In the genomic region with DNA sequence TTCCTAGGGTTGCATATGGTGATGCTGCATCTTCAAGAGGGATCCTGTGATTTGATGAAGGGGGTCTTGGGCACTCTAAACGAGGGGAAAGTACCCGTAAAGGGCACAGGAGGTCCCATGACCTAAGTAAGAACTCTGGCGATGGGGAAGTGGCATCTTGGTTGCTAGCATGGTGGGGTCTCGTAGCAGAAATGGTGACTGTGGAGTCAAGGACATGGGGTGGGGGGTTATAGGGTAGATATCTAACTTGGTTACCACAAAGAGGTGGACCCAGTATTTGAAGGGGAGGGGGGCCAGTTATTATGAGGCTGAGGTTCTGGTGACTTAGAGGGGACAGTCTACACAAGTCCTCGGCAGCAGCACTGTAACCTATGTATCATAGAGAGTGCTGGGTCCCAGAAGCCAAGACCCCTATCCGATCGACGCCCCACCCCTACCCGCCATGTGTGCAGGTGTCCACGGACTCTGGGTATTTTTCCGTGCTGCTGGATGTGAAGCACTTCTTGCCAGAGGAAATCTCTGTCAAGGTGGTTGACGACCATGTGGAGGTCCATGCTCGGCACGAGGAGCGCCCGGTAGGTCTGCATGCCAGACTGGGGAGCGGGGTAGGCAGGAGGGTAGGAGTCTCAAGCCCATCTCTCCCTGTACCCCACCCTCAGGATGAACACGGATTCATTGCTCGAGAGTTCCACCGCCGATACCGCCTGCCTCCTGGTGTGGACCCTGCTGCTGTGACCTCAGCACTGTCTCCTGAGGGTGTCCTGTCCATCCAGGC, we compare ENCODE assay signal across 8 mouse cellular contexts. TPM values are rescaled to one million over a fixed set of nuclear protein-coding genes. Genes with fewer than 3 reads are reported as not detected.
DNase-seq lines count a peak whose midpoint lies in the region; ATAC-seq and TF ChIP-seq lines count a peak whose summit lies in the region.

No protein-coding gene starts in this region.

- no peaks in the 10 kb centered on the region for H3K9me3 ChIP-seq in kidney, embryonic 14.5 days (ENCODE audit: control insufficient read depth, low read length)
- H3K9me3 ChIP-seq in embryonic facial prominence, embryonic 14.5 days (ENCODE audit: control insufficient read depth, low read length): no peaks in the 10 kb centered on the region
- no peaks in the 10 kb centered on the region for H3K9me3 ChIP-seq in intestine, embryonic 14.5 days (ENCODE audit: control insufficient read depth, low read length)
- H3K9me3 ChIP-seq in midbrain, postnatal 0 days (ENCODE audit: low read length): no peaks in the 10 kb centered on the region

- peak overlapping the region; percentile 92 for H3K4me2 ChIP-seq in kidney, embryonic 14.5 days (replicated peaks; ENCODE audit: low read depth, low read length)
- peak overlapping the region; percentile 95 for H3K4me2 ChIP-seq in embryonic facial prominence, embryonic 14.5 days (ENCODE audit: low read depth, low read length)
- peak overlapping the region; percentile 86 for H3K4me2 ChIP-seq in intestine, embryonic 14.5 days (ENCODE audit: low read length)
- H3K4me2 ChIP-seq in midbrain, postnatal 0 days (ENCODE audit: low read depth, low read length, poor library complexity, severe bottlenecking): peak overlapping the region; percentile 76

- no peaks in the 10 kb centered on the region for H3K27me3 ChIP-seq in kidney, embryonic 14.5 days (ENCODE audit: control insufficient read depth, insufficient read depth, low read length)
- H3K27me3 ChIP-seq in embryonic facial prominence, embryonic 14.5 days (replicated peaks; ENCODE audit: control insufficient read depth, insufficient read depth, low read length): no peaks in the 10 kb centered on the region
- no peaks in the 10 kb centered on the region for H3K27me3 ChIP-seq in intestine, embryonic 14.5 days (replicated peaks; ENCODE audit: control insufficient read depth, insufficient read depth, low read length)
- no peaks in the 10 kb centered on the region for H3K27me3 ChIP-seq in midbrain, postnatal 0 days (ENCODE audit: insufficient read depth, low read length)

- 86% methylated on average over 22 of the region's 22 CpGs for WGBS in kidney, embryonic 14.5 days
- 87% methylated on average over 22 of the region's 22 CpGs for WGBS in embryonic facial prominence, embryonic 14.5 days
- 83% methylated on average over 22 of the region's 22 CpGs for WGBS in intestine, embryonic 14.5 days
- 87% methylated on average over 22 of the region's 22 CpGs for WGBS in midbrain, postnatal 0 days

- no peak for ATAC-seq in kidney, embryonic 14.5 days (ENCODE audit: low FRiP score, low TSS enrichment)
- no peak for ATAC-seq in embryonic facial prominence, embryonic 14.5 days (ENCODE audit: low read depth)
- no peak for ATAC-seq in intestine, embryonic 14.5 days (replicated peaks; ENCODE audit: low FRiP score, low TSS enrichment, low read depth)
- ATAC-seq in midbrain, postnatal 0 days (ENCODE audit: low FRiP score): no peak
- ATAC-seq in granulocyte monocyte progenitor cell, adult 5-6 weeks (replicated peaks; ENCODE audit: poor library complexity, severe bottlenecking): no peak

- peaks cover 17% of the 10 kb centered on the region for H3K4me1 ChIP-seq in kidney, embryonic 14.5 days (ENCODE audit: control insufficient read depth, insufficient read depth, low read length)
- peaks cover 21% of the 10 kb centered on the region for H3K4me1 ChIP-seq in embryonic facial prominence, embryonic 14.5 days (ENCODE audit: control insufficient read depth, insufficient read depth, low read length)
- peaks cover 15% of the 10 kb centered on the region for H3K4me1 ChIP-seq in intestine, embryonic 14.5 days (replicated peaks; ENCODE audit: control insufficient read depth, insufficient read depth, low read length)
- peaks cover 9% of the 10 kb centered on the region; the same call in 1 of the 2 replicates for H3K4me1 ChIP-seq in midbrain, postnatal 0 days (ENCODE audit: insufficient read depth, low read length)

- no peak for TF ChIP-seq CTCF in midbrain, postnatal 0 days (IDR thresholded peaks at IDR 0.05)

- no peak for DNase-seq in kidney, adult 18-20 months
- DNase-seq in embryonic facial prominence, embryonic 14.5 days (ENCODE audit: low spot score): no peak
- DNase-seq in intestine, embryonic 14.5 days (ENCODE audit: low spot score): no peak
- no peak for DNase-seq in midbrain, postnatal 0 days (ENCODE audit: low spot score)
- no peak for DNase-seq in thymus, postnatal 25 days
- no peak for DNase-seq in adrenal gland, postnatal 36 days

- peak overlapping the region; percentile 70; the same call in 1 of the 2 replicates for H3K9ac ChIP-seq in kidney, embryonic 14.5 days (ENCODE audit: low read depth, low read length)
- H3K9ac ChIP-seq in embryonic facial prominence, embryonic 14.5 days (ENCODE audit: low read depth, low read length): peak overlapping the region; percentile 76
- H3K9ac ChIP-seq in intestine, embryonic 14.5 days (ENCODE audit: low read length): peak overlapping the region; percentile 69; the same call in 1 of the 2 replicates
- peak overlapping the region; percentile 62; the same call in 1 of the 2 replicates for H3K9ac ChIP-seq in midbrain, postnatal 0 days (replicated peaks; ENCODE audit: low read length, poor library complexity, severe bottlenecking)

- peak overlapping the region; percentile 76; the same call in 1 of the 2 replicates for H3K4me3 ChIP-seq in kidney, embryonic 14.5 days (ENCODE audit: low read length)
- H3K4me3 ChIP-seq in embryonic facial prominence, embryonic 14.5 days (ENCODE audit: low read depth, low read length): peak overlapping the region; percentile 65
- peak overlapping the region; percentile 78; the same call in 1 of the 2 replicates for H3K4me3 ChIP-seq in intestine, embryonic 14.5 days (ENCODE audit: low read depth, low read length)
- H3K4me3 ChIP-seq in midbrain, postnatal 0 days (ENCODE audit: low read depth, low read length): no peak overlapping the region

- H3K27ac ChIP-seq in kidney, embryonic 14.5 days (ENCODE audit: low read depth, low read length): no peak overlapping the region
- peak overlapping the region; percentile 98; the same call in 1 of the 2 replicates for H3K27ac ChIP-seq in embryonic facial prominence, embryonic 14.5 days (replicated peaks; ENCODE audit: low read depth, low read length)
- peak overlapping the region; percentile 96; the same call in 1 of the 2 replicates for H3K27ac ChIP-seq in intestine, embryonic 14.5 days (ENCODE audit: low read depth)
- no peak overlapping the region for H3K27ac ChIP-seq in midbrain, postnatal 0 days (ENCODE audit: low read depth, low read length)

- H3K36me3 ChIP-seq in kidney, embryonic 14.5 days (ENCODE audit: control insufficient read depth, insufficient read depth, low read length): peaks cover 34% of the 10 kb centered on the region
- H3K36me3 ChIP-seq in embryonic facial prominence, embryonic 14.5 days (ENCODE audit: control insufficient read depth, insufficient read depth, low read length): peaks cover 41% of the 10 kb centered on the region
- peaks cover 29% of the 10 kb centered on the region for H3K36me3 ChIP-seq in intestine, embryonic 14.5 days (ENCODE audit: control insufficient read depth, insufficient read depth, low read length)
- peaks cover 20% of the 10 kb centered on the region for H3K36me3 ChIP-seq in midbrain, postnatal 0 days (ENCODE audit: insufficient read depth, low read length)

RNA-seq across cellular contexts. Expression of a gene that starts 1.9 kb away (rescaled TPM):
- 15.2 and 25.0 TPM in 2 replicates for polyA plus RNA-seq in kidney, embryonic 14.5 days (2014; fragmentation: Nextera tagmentation; extraction: Ambion mirVana)
- polyA plus RNA-seq in embryonic facial prominence, embryonic 14.5 days (2014; fragmentation: Nextera tagmentation; extraction: Ambion mirVana): 8.1 and 9.9 TPM in 2 replicates
- polyA plus RNA-seq in intestine, embryonic 14.5 days (2014; fragmentation: Nextera tagmentation; extraction: Ambion mirVana): 15.2 and 15.7 TPM in 2 replicates
- total RNA-seq in midbrain, postnatal 0 days (2014; rRNA removed): 15.2 and 23.3 TPM in 2 replicates
- 3.3 and 3.4 TPM in 2 replicates for polyA plus RNA-seq in midbrain, postnatal 0 days (2015; fragmentation: Nextera tagmentation; extraction: Ambion mirVana)
- 1 to 10 TPM; 7.8 to 8.5 TPM for total RNA-seq in adrenal gland, postnatal 36 days (2021)
- 7.3 and 15.8 TPM in 2 replicates for total RNA-seq in granulocyte monocyte progenitor cell, adult 5-6 weeks (2014; fragmentation: Nextera tagmentation)
- 2.8 and 9.2 TPM in 2 replicates for total RNA-seq in granulocyte monocyte progenitor cell, adult 5-6 weeks (2017)

RNA-seq across cellular contexts. Expression of a gene that starts 2.0 kb away (rescaled TPM):
- polyA plus RNA-seq in kidney, embryonic 14.5 days (2014; fragmentation: Nextera tagmentation; extraction: Ambion mirVana): 8.9 and 9.2 TPM in 2 replicates
- polyA plus RNA-seq in embryonic facial prominence, embryonic 14.5 days (2014; fragmentation: Nextera tagmentation; extraction: Ambion mirVana): 16.8 and 20.4 TPM in 2 replicates
- 45.0 and 48.5 TPM in 2 replicates for polyA plus RNA-seq in intestine, embryonic 14.5 days (2014; fragmentation: Nextera tagmentation; extraction: Ambion mirVana)
- total RNA-seq in midbrain, postnatal 0 days (2014; rRNA removed): 5.9 and 6.2 TPM in 2 replicates
- 13.4 and 13.5 TPM in 2 replicates for polyA plus RNA-seq in midbrain, postnatal 0 days (2015; fragmentation: Nextera tagmentation; extraction: Ambion mirVana)
- 10 to 100 TPM; 27.1 to 28.3 TPM for total RNA-seq in adrenal gland, postnatal 36 days (2021)
- 3.8 and 14.9 TPM in 2 replicates for total RNA-seq in granulocyte monocyte progenitor cell, adult 5-6 weeks (2014; fragmentation: Nextera tagmentation)
- 3.6 and 3.9 TPM in 2 replicates for total RNA-seq in granulocyte monocyte progenitor cell, adult 5-6 weeks (2017)

RNA-seq across cellular contexts. Expression of a gene that starts 5.6 kb away (rescaled TPM):
- polyA plus RNA-seq in kidney, embryonic 14.5 days (2014; fragmentation: Nextera tagmentation; extraction: Ambion mirVana): 38.5 and 48.0 TPM in 2 replicates
- 45.7 and 50.5 TPM in 2 replicates for polyA plus RNA-seq in embryonic facial prominence, embryonic 14.5 days (2014; fragmentation: Nextera tagmentation; extraction: Ambion mirVana)
- 36.9 and 38.5 TPM in 2 replicates for polyA plus RNA-seq in intestine, embryonic 14.5 days (2014; fragmentation: Nextera tagmentation; extraction: Ambion mirVana)
- 15.7 and 32.0 TPM in 2 replicates for total RNA-seq in midbrain, postnatal 0 days (2014; rRNA removed)
- polyA plus RNA-seq in midbrain, postnatal 0 days (2015; fragmentation: Nextera tagmentation; extraction: Ambion mirVana): 53.5 and 54.1 TPM in 2 replicates
- total RNA-seq in adrenal gland, postnatal 36 days (2021): 10 to 100 TPM; 46.2 to 55.4 TPM
- total RNA-seq in granulocyte monocyte progenitor cell, adult 5-6 weeks (2014; fragmentation: Nextera tagmentation): 45.4 and 96.9 TPM in 2 replicates
- 23.5 and 25.3 TPM in 2 replicates for total RNA-seq in granulocyte monocyte progenitor cell, adult 5-6 weeks (2017)

RNA-seq across cellular contexts. Expression of a gene that starts 9.1 kb away (rescaled TPM):
- polyA plus RNA-seq in kidney, embryonic 14.5 days (2014; fragmentation: Nextera tagmentation; extraction: Ambion mirVana): 109 and 119 TPM in 2 replicates
- polyA plus RNA-seq in embryonic facial prominence, embryonic 14.5 days (2014; fragmentation: Nextera tagmentation; extraction: Ambion mirVana): 85.4 and 88.0 TPM in 2 replicates
- polyA plus RNA-seq in intestine, embryonic 14.5 days (2014; fragmentation: Nextera tagmentation; extraction: Ambion mirVana): 92.3 and 94.5 TPM in 2 replicates
- 54.7 and 64.2 TPM in 2 replicates for total RNA-seq in midbrain, postnatal 0 days (2014; rRNA removed)
- 96.4 and 97.0 TPM in 2 replicates for polyA plus RNA-seq in midbrain, postnatal 0 days (2015; fragmentation: Nextera tagmentation; extraction: Ambion mirVana)
- 10 to 100 TPM; 68.8 to 70.8 TPM for total RNA-seq in adrenal gland, postnatal 36 days (2021)
- 26.3 and 38.5 TPM in 2 replicates for total RNA-seq in granulocyte monocyte progenitor cell, adult 5-6 weeks (2014; fragmentation: Nextera tagmentation)
- total RNA-seq in granulocyte monocyte progenitor cell, adult 5-6 weeks (2017): 58.6 and 87.2 TPM in 2 replicates

RNA-seq across cellular contexts. Expression of a gene that starts 9.1 kb away (rescaled TPM):
- 8.0 and 11.3 TPM in 2 replicates for polyA plus RNA-seq in kidney, embryonic 14.5 days (2014; fragmentation: Nextera tagmentation; extraction: Ambion mirVana)
- polyA plus RNA-seq in embryonic facial prominence, embryonic 14.5 days (2014; fragmentation: Nextera tagmentation; extraction: Ambion mirVana): 4.7 and 5.1 TPM in 2 replicates
- 7.7 and 9.1 TPM in 2 replicates for polyA plus RNA-seq in intestine, embryonic 14.5 days (2014; fragmentation: Nextera tagmentation; extraction: Ambion mirVana)
- total RNA-seq in midbrain, postnatal 0 days (2014; rRNA removed): 6.0 and 8.4 TPM in 2 replicates
- polyA plus RNA-seq in midbrain, postnatal 0 days (2015; fragmentation: Nextera tagmentation; extraction: Ambion mirVana): 4.9 and 7.2 TPM in 2 replicates
- total RNA-seq in adrenal gland, postnatal 36 days (2021): 1 to 10 TPM; 3.5 to 6.7 TPM
- total RNA-seq in granulocyte monocyte progenitor cell, adult 5-6 weeks (2014; fragmentation: Nextera tagmentation): 5.2 and 12.5 TPM in 2 replicates
- total RNA-seq in granulocyte monocyte progenitor cell, adult 5-6 weeks (2017): 5.1 and 6.3 TPM in 2 replicates

Comparison
In these comparisons a context has a peak if more than half of its experiments do, and no peak if none do; other contexts are left out.
1. H3K27ac ChIP-seq: peak in embryonic facial prominence, embryonic 14.5 days (single experiment) and intestine, embryonic 14.5 days (single experiment); none in kidney, embryonic 14.5 days (single experiment) and midbrain, postnatal 0 days (single experiment).
2. Peak in every context shown above with its lines, with median percentiles within 50 percentile points of each other: H3K4me2 ChIP-seq and H3K9ac ChIP-seq.